Mouse (Mus musculus): ENCODE results near the gene Pigk. TPM values are rescaled to one million over a fixed set of nuclear protein-coding genes. Genes with fewer than 3 reads are reported as not detected.

Gene Pigk
- polyA plus RNA-seq (2015; fragmentation: Nextera tagmentation; extraction: Ambion mirVana) = 34.5 and 40.3 TPM in 2 replicates

DNA sequence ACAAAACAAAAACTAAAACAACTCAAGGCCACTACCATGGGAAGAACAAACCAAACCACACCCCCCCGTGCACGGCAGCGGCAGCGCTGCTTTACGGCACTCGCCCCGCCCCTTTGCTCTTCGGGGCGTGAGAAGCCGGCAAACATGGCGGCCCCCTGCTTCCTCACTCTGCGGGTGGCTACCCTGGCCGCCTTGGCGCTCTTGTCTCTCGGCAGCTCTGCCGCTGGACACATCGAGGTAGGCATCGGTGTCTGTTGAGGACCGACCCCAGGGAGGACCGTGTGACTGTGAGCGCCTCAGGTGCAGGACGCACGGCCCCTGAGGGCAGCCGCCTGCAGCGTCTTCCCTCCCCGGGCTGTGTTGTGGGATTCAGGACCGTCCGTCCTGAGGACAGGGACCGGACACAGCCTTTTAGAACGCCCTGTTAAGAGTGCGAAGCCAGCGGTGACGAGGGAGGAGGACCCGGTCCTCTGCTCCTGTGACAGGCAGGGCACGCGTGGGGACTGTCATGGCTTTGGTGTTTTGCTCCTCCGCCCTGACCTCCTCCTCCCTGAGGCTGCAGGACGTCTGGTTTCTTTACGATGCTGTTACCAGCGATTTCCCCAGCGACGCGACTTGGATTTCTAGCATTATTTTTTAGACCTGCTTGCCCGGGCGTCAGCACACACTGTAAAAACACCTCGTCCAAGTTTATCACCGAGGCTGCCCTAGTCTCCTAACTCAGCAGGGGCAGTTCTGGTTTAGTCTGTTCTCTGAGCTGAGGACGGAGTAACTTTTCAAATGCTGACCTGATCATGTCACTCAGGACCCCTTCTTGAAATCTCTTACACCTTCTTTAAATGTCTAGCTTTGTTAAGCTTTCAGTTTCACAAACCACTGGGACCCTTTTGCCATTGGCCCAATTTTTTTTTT lies at the start of gene Pigk:
Pigk (plus strand) TSS at position 110 of the 912 bp plus-strand sequence.
- H3K9me3 ChIP-seq (replicated peaks; ENCODE audit: control insufficient read depth, low read length) = no peaks in the 10 kb centered on the region
- H3K4me2 ChIP-seq (ENCODE audit: low read depth, low read length) = peak within 1 kb of the TSS; percentile 91
- peak within 1 kb of the TSS; percentile 72 for H3K27ac ChIP-seq (ENCODE audit: low read length)
- peak; percentile 85 for ATAC-seq (replicated peaks; ENCODE audit: extremely low read depth, insufficient read depth, low FRiP score)
- peak within 1 kb of the TSS; percentile 95 for H3K4me3 ChIP-seq (ENCODE audit: low read length)
- H3K27me3 ChIP-seq (ENCODE audit: control insufficient read depth, insufficient read depth, low read length) = no peaks in the 10 kb centered on the region
- no peaks in the 10 kb centered on the region for H3K36me3 ChIP-seq (ENCODE audit: control insufficient read depth, insufficient read depth)
- H3K4me1 ChIP-seq (ENCODE audit: control insufficient read depth, insufficient read depth, low read length) = peaks cover 6% of the 10 kb centered on the region
- 1% methylated on average over 48 of the region's 48 CpGs for WGBS
- peak within 1 kb of the TSS; percentile 91 for H3K9ac ChIP-seq (ENCODE audit: low read length)

DNA sequence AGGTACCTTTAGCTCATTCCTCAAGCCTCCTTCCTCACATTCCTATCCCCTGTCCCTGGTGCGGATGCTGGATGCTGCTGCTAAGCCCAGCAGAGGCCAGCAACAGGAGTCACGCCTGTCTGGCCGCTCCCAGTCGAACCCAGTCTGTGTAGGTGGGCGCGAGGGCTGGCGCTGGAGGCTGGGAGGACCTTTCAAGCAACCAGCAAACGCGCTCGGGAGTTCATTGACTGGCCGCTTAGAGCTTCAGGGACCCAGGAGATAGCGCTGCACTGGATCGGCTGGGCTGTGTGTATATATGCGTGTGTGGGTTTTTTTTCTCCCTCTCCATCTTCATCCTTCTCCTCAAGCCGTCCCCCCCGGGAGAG lies 46.9 kb upstream of the Pigk start:
- Histone ChIP-seq H3K27me3 (ENCODE audit: control insufficient read depth, insufficient read depth, low read length) (peaks cover 32% of the 10 kb centered on the region), H3K27ac (ENCODE audit: low read length) (no peak overlapping the region), H3K9ac (ENCODE audit: low read length) (no peak overlapping the region), H3K4me2 (ENCODE audit: low read depth, low read length) (peak overlapping the region; percentile 89), H3K36me3 (ENCODE audit: control insufficient read depth, insufficient read depth) (no peaks in the 10 kb centered on the region), H3K9me3 (replicated peaks; ENCODE audit: control insufficient read depth, low read length) (no peaks in the 10 kb centered on the region), H3K4me3 (ENCODE audit: low read length) (peak overlapping the region; percentile 55), H3K4me1 (ENCODE audit: control insufficient read depth, insufficient read depth, low read length) (peaks cover 6% of the 10 kb centered on the region)
- ATAC-seq (replicated peaks; ENCODE audit: extremely low read depth, insufficient read depth, low FRiP score) = no peak
- 2% methylated on average over 16 of the region's 16 CpGs for WGBS

DNA sequence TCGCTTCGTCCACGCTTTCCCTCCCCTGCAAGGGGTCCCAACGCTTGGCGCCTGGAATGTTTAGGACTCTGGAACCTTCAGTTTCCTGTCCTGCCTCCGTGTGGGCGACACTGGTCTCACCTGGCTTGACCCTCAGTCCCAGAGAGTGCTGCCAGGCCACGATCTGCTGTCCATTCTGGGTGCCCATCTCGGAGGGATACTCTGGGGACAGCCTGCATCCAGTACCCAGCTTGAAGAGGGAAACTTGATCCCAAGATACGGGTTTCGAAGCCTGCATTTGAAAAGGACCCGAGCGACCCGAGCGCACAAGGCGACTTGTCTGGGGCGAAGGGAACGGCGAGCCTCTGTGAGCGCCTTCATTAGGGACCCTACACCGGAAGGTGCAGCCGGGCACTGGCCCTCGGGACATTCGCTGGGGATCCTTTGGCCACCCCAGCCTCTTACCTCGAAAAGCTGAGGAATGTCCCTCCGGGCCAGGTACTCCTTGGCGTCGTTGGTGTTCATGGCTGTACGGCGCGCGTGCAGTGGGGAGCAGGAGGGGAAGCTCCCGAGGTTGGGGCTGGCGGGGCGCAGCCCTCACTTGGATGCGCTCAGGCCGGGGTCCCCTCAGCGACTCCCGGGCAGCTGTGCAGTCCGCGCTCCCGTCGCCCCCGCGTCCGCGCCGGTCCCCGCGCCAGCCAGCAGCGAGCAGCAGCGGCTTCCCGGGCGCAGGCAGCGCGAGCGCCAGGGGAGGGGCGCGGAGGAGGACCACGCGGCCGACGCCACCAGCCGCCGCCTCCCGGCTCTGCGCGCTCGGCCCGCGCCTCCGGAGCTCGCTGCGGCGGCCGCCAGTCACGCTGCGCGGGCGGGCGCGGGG lies 46.3 kb upstream of the Pigk start:
- Histone ChIP-seq H3K27ac (ENCODE audit: low read length) (no peak overlapping the region), H3K4me3 (ENCODE audit: low read length) (peak overlapping the region; percentile 55), H3K36me3 (ENCODE audit: control insufficient read depth, insufficient read depth) (no peaks in the 10 kb centered on the region), H3K27me3 (ENCODE audit: control insufficient read depth, insufficient read depth, low read length) (peaks cover 32% of the 10 kb centered on the region), H3K4me2 (ENCODE audit: low read depth, low read length) (peak overlapping the region; percentile 89), H3K9ac (ENCODE audit: low read length) (peak overlapping the region; percentile 27; the same call in 1 of the 2 replicates), H3K9me3 (replicated peaks; ENCODE audit: control insufficient read depth, low read length) (no peaks in the 10 kb centered on the region), H3K4me1 (ENCODE audit: control insufficient read depth, insufficient read depth, low read length) (peaks cover 6% of the 10 kb centered on the region)
- ATAC-seq (replicated peaks; ENCODE audit: extremely low read depth, insufficient read depth, low FRiP score) = no peak
- WGBS = under 1% methylated on average over 66 of the region's 82 CpGs

DNA sequence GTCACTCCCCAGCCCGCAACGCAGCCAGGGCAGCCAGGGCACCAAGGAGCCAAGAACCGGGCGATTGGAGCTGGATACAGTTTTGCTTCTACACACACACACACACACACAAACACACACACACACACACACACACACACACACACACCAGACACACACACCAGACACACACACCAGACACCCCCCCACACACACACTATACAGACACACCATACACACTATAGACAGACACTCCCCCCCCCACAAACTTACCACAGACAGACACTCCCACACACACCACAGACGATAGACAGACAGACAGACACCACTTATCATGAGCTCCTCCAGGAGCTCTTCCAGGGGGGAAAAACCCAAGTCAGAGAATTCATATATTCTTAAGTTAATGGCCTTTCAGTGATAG lies 45.7 kb upstream of the Pigk start, which contains the start of gene Ak5:
Ak5 (minus strand) TSS at position 122 of the 400 bp plus-strand sequence.
- Histone ChIP-seq H3K4me3 (ENCODE audit: low read length) (peak within 1 kb of the TSS; percentile 55), H3K9ac (ENCODE audit: low read length) (peak within 1 kb of the TSS; percentile 27; the same call in 1 of the 2 replicates), H3K27me3 (ENCODE audit: control insufficient read depth, insufficient read depth, low read length) (peaks cover 32% of the 10 kb centered on the region), H3K4me1 (ENCODE audit: control insufficient read depth, insufficient read depth, low read length) (peaks cover 6% of the 10 kb centered on the region), H3K36me3 (ENCODE audit: control insufficient read depth, insufficient read depth) (no peaks in the 10 kb centered on the region), H3K9me3 (replicated peaks; ENCODE audit: control insufficient read depth, low read length) (no peaks in the 10 kb centered on the region), H3K27ac (ENCODE audit: low read length) (no peak within 1 kb of the TSS), H3K4me2 (ENCODE audit: low read depth, low read length) (peak within 1 kb of the TSS; percentile 89)
- ATAC-seq (replicated peaks; ENCODE audit: extremely low read depth, insufficient read depth, low FRiP score) = no peak
- WGBS = 7% methylated on average over 2 of the region's 5 CpGs

DNA sequence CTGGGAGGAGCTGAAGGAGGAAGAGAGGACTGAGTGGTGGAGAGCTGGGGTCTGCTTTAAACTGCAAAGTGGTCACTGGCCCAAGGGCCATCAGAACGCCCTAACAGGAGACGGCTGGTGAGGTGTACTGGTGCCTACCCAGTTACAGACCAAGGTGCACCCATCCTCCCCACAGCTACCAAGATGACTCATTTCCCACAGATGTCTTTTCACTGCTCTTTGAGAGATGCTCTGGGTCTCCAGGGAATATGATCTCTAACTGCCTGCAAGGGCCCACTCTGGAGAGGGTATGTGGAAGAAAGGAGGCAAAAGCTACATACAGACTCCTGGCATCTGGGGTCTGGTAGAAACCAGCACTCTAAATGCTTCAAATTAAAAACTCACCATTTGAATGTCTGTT lies 45.1 kb upstream of the Pigk start:
- no peak overlapping the region for H3K9ac ChIP-seq (ENCODE audit: low read length)
- no peak for ATAC-seq (replicated peaks; ENCODE audit: extremely low read depth, insufficient read depth, low FRiP score)
- H3K4me1 ChIP-seq (ENCODE audit: control insufficient read depth, insufficient read depth, low read length) = peaks cover 6% of the 10 kb centered on the region
- no peaks in the 10 kb centered on the region for H3K36me3 ChIP-seq (ENCODE audit: control insufficient read depth, insufficient read depth)
- H3K27me3 ChIP-seq (ENCODE audit: control insufficient read depth, insufficient read depth, low read length) = peaks cover 32% of the 10 kb centered on the region
- H3K4me2 ChIP-seq (ENCODE audit: low read depth, low read length) = no peak overlapping the region
- no peaks in the 10 kb centered on the region for H3K9me3 ChIP-seq (replicated peaks; ENCODE audit: control insufficient read depth, low read length)
- 76% methylated on average over 2 of the region's 2 CpGs for whole genome bisulfite sequencing
- no peak overlapping the region for H3K4me3 ChIP-seq (ENCODE audit: low read length)
- no peak overlapping the region for H3K27ac ChIP-seq (ENCODE audit: low read length)

DNA sequence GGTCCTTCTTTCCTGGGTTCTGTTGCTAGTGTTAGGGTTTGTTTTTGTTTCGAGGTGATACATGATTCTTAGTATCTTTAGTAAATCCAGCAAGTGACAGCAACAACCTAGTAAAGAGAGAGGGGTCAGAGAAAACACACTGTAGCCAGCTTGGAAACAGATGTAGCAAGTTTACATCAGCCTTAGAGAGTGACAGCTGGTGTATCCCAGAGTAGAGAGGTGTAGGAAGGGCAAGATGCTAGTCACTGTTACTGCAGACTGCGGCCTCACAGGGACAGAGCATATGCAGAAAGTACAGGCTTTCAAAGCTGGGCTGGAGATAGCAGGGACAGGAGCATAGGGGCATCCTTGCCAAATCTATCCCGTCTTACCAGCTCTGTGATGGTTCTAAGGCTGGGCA lies 44.1 kb upstream of the Pigk start:
- Histone ChIP-seq H3K27ac (ENCODE audit: low read length) (no peak overlapping the region), H3K27me3 (ENCODE audit: control insufficient read depth, insufficient read depth, low read length) (peaks cover 32% of the 10 kb centered on the region), H3K9ac (ENCODE audit: low read length) (no peak overlapping the region), H3K4me1 (ENCODE audit: control insufficient read depth, insufficient read depth, low read length) (peaks cover 6% of the 10 kb centered on the region), H3K36me3 (ENCODE audit: control insufficient read depth, insufficient read depth) (no peaks in the 10 kb centered on the region), H3K9me3 (replicated peaks; ENCODE audit: control insufficient read depth, low read length) (no peaks in the 10 kb centered on the region), H3K4me3 (ENCODE audit: low read length) (no peak overlapping the region), H3K4me2 (ENCODE audit: low read depth, low read length) (no peak overlapping the region)
- 71% methylated on average over 3 of the region's 3 CpGs for WGBS
- no peak for ATAC-seq (replicated peaks; ENCODE audit: extremely low read depth, insufficient read depth, low FRiP score)

DNA sequence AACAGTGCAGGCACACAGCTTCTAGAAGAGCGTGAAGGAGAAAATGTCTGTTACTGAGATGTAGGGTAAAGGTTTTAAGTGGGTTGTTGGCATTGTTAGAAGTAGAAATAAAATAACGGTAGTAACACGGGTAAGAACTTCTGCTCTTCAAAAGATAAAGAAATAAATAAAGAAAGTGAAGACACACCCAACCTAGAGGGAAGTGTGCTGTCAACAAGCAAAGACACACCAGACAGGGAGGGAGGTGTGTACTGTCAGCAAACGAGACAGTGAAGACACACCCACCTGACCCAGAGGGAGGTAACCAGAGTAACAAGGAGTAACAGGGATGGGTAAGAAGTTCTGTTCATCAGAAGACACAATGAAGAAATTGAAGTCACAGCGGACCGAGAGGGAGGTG lies 39.2 kb upstream of the Pigk start:
- WGBS = 55% methylated on average over 6 of the region's 6 CpGs
- H3K4me1 ChIP-seq (ENCODE audit: control insufficient read depth, insufficient read depth, low read length) = no peaks in the 10 kb centered on the region

DNA sequence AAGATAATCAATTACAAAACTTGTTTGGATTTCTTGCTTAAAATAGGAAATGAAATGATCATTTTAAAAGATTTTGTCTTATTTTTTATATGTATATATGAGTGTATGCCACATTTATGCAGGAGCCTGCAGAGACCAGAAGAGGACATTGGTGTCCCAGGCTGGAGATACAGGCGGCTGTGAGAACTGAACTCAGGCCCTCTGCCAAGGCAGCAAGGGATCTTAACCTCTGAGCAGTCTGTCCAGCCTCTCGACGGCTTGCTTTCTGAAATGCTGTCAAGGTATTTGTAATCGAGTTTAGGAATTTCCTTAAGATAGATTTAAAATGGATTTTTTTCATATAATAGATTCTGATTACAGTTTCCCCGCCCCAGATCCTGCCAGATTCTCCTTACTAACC lies 25.4 kb upstream of the Pigk start:
- Histone ChIP-seq H3K27ac (ENCODE audit: low read length) (no peak overlapping the region), H3K4me3 (ENCODE audit: low read length) (no peak overlapping the region), H3K27me3 (ENCODE audit: control insufficient read depth, insufficient read depth, low read length) (no peaks in the 10 kb centered on the region), H3K4me1 (ENCODE audit: control insufficient read depth, insufficient read depth, low read length) (no peaks in the 10 kb centered on the region), H3K36me3 (ENCODE audit: control insufficient read depth, insufficient read depth) (no peaks in the 10 kb centered on the region), H3K9ac (ENCODE audit: low read length) (no peak overlapping the region), H3K4me2 (ENCODE audit: low read depth, low read length) (no peak overlapping the region), H3K9me3 (replicated peaks; ENCODE audit: control insufficient read depth, low read length) (no peaks in the 10 kb centered on the region)
- WGBS = 64% methylated on average over 5 of the region's 5 CpGs
- ATAC-seq (replicated peaks; ENCODE audit: extremely low read depth, insufficient read depth, low FRiP score) = no peak

More for the DNA sequence above, 39.2 kb upstream of the Pigk start:
- Histone ChIP-seq H3K9me3 (replicated peaks; ENCODE audit: control insufficient read depth, low read length) (no peaks in the 10 kb centered on the region), H3K27me3 (ENCODE audit: control insufficient read depth, insufficient read depth, low read length) (peaks cover 3% of the 10 kb centered on the region; the same call in 1 of the 2 replicates), H3K36me3 (ENCODE audit: control insufficient read depth, insufficient read depth) (no peaks in the 10 kb centered on the region), H3K4me2 (ENCODE audit: low read depth, low read length) (no peak overlapping the region), H3K27ac (ENCODE audit: low read length) (no peak overlapping the region), H3K4me3 (ENCODE audit: low read length) (no peak overlapping the region), H3K9ac (ENCODE audit: low read length) (no peak overlapping the region)
- ATAC-seq (replicated peaks; ENCODE audit: extremely low read depth, insufficient read depth, low FRiP score) = no peak
